Mouse (Mus musculus) brain, embryonic 14.5 days (tissue): ENCODE measurements at regions not wholly inside any gene's neighbourhood (a gene's known extent, or its start where the extent isn't known, plus 50 kb on each side); places are given as distances from the start of the nearest gene placed in this dataset.

ENCODE experiments used
- DNase-seq: peaks from one replicate; pipeline ENCODE4 v3.0.0-alpha.2; 2011; ENCODE audit warnings: low read depth
- CTCF ChIP-seq: fragments of 200-500 bp; IDR thresholded peaks from 2 replicates; pipeline ENCODE4 v1.5.1; 2012; ENCODE audit warnings: inconsistent platforms, mild to moderate bottlenecking, moderate library complexity, borderline replicate concordance; ENCODE audit not compliant: insufficient read depth, insufficient read length; ENCODE audit errors: extremely low read depth
- POLR2A ChIP-seq: fragments of 200-500 bp; IDR thresholded peaks from 2 replicates; pipeline ENCODE4 v1.6.1; 2012; ENCODE audit warnings: mild to moderate bottlenecking, inconsistent platforms, borderline replicate concordance; ENCODE audit not compliant: poor library complexity, insufficient read depth, insufficient read length, severe bottlenecking; ENCODE audit errors: extremely low read depth

DNA sequence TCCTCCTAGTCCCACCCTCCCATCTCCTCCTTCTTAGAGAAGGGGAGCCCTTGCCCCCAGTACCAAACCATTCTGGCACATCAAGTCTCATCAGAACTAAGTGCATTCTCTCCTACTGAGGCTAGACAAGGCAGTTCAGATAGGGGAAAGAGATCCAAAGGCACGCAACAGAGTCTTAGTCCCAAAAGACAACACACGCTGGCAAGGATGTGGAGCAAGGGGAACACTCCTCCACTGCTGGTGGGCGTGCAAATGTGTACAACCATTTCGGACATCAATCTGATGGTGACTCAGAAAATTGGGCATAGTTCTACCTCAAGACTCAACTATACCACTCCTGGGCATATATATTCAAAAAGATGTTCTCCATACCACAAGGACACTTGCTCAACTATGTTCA, 506.7 kb upstream of the Mgmt start:
- no peak for DNase-seq
- TF ChIP-seq POLR2A (no peak), CTCF (no peak)

DNA sequence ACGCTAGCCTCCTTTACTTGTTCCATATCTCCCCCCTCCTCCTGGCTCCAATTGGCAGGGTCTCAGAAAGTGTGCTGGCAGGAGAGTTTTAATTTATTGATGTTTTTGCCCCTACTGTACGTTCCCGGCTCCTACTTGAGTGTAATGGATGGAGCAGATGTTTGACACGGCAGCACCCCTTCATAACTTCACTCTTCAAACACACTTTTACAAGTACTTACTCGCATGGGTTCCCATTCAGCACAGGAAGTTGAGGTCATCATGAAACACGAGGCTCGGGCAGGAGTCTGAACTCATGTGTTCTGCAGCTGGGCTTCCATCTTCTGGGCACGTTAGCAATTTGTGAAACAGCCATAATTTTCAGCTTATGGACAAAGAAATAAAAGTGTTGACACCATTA, 504.3 kb upstream of the Mgmt start:
- DNase-seq = no peak
- TF ChIP-seq CTCF = no peak
- no peak for TF ChIP-seq POLR2A

DNA sequence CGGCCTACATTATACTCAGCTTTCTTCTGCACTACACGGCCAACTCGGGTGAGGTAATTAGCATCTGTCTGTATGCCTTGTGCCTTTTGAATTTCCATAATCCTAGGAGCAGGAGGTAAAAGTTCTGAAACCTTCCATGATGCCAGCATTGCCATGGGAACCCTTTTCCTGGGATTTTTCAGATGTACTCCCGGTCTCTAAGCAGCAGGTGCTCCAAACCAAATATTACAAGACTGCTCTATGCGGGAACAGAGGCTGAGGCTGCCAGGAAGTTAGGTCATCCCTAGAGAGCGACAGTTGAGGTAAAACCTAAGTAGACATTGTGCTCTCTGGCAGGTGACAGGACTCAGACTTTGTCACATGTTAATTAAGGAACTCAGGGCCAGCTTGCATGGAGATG, 501.0 kb upstream of the Mgmt start:
- peak; percentile 54 for DNase-seq
- no peak for TF ChIP-seq CTCF
- TF ChIP-seq POLR2A = no peak

DNA sequence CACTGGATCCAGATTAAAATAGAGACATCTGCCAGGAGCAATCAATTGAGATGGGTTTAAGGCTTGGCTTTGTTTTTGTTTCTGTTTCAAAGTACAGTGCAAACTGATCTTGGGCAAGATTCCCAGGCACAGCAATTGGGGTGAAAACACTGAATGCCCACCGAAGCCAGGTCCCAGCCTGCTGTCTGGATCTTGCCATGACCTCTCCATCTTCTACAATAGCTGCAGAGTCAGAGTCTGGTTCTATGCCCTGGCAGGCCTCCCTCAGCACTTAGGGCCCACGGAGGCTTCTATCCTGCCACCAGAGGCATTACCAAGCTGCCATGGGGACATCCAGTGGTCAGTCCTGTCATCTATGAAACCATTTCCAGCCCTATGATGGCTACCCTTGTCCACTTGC, 498.6 kb upstream of the Mgmt start:
- DNase-seq = peak; percentile 62
- no peak for TF ChIP-seq POLR2A
- no peak for TF ChIP-seq CTCF

DNA sequence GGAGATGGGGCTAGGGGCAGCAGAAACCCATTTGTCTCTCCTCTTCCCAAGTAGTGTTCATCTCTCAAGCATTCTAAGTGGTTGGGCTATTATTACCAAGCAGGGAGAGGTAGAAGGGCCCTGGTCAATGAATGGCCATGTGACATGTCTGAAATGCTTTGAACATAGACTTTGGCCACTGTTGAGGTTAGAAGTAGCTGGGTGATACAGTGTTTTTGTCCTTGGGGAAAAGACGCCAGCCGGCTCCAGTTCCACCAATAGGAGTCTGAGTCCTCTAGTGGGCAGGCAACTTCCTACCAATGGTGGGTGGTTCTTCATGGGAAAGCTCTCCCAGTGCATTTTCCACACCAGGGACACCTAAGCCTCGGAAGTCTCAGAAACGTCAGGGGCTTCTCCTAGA, 497.3 kb upstream of the Mgmt start:
- no peak for DNase-seq
- TF ChIP-seq CTCF = no peak
- TF ChIP-seq POLR2A = no peak

DNA sequence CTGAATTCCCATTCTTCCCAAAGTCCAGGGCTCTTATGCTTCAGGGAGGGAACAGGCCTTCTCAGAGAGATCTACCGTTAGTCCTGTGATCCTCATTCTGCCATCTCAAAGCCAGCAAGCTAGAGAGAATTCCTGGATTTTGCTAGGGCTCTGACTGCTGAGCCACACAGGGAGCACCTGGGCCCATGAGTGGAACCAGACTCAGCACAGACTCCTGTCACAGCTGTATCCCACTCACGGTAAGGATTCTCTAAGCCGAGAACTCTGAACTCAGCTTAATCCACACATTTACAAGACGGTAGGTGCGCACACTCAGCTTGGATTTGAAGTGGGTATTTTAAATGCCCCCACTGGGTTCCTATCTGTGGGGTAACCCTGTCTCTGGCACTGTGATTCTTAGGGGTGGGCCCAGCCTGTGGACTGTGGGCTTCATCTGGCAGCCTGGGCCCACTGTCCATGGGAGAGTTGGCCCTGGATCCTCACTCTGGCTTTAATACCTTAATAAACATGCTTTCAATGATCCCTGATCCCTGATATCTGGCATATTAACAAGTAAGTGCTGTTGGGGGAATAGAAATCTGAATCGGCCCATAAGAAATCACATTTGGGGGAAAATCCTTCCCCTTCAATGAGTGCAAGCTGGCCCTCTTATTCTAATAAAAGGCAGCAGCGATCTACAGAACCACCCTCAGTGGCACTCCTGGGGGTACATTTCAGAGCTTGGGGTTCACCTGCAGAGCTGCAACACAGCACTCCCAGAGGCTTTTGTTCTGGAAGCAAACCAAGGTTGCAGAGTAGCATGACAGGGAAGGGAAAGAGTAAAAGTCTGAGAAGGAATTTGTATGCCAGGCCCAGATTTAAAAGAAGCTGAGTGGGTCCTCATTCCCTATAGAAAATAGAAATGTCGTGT, 491.5 kb upstream of the Mgmt start:
- TF ChIP-seq CTCF (no peak), POLR2A (no peak)
- no peak for DNase-seq

DNA sequence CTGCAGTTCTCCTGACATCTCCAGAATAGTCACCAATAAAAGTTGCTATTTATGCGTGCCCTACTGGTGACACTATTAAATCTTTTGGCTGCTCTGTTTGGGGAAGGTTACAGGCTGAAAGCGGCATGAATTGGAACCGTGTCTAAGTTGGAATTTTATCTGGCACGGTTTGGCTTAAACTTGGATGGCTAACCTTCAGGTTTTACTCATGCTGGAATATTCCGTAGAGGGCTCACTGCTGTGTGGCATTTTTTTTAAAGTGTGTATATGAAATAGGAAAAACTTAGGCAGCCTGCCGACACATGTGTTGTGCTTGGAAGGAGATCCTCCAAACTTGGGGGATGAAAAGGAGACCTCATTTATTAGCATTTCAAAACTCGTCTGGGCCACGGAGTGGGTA, 489.0 kb upstream of the Mgmt start:
- DNase-seq = no peak
- TF ChIP-seq POLR2A (no peak), CTCF (no peak)

DNA sequence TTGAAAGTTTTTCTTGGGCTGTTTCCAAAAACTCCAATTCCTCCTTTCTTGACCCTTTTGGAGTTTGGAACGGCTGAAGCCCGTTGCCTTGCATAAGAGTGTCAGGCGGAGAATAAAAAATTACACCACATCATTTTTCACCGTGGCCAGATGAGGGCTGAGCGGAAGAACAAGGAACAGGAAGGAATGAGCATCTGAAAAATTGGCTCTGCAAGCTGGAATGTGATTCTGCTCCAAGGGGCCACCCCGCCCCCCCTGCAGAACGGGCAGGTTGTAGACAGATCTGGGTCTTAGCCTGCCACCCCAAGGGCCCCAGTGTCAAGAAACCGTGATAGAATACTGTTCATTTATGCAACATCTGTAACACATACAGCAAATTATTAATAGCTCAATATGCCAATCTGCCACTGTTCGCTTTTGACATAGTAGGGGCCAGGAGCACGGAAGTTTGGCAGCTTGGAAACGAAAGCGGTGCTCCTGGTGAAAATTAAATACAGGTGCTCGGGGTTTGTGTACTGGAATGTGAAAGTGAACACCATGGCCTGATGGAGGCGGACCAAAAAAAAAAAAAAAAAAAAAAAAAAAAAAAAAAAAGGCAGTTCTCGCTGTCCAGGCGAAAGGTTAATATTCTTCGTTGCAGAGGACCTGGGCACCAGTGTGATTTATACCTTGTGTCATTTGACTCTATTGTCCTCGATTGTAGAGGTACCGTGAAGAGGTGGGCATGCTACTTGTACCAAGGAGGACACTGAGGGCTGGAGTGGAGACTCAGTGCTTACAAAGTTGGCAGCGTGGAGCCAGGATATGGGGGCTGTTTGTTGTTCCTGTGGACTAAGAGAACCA, 487.9 kb upstream of the Mgmt start:
- no peak for TF ChIP-seq CTCF
- TF ChIP-seq POLR2A = no peak
- peak; percentile 6 for DNase-seq

DNA sequence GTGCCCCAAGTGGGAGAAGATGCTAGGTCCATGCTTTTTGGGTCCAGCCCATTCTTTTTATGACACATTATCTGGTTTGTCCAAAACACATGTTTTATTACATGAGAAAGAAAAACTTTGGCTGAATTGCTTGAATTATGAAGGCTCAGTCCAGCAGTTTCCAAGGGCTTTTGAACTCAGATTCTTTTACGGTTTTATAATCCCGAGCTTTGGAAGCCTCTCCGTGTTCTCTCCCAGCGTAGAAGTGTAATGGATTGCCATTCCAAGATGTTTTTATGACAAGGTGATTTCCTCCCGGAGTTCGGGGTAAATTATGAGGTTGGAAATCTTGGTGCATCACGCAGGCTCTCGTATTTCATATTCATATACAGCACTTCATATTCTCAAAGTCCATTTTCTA, 479.6 kb upstream of the Mgmt start:
- TF ChIP-seq CTCF (no peak), POLR2A (no peak)
- no peak for DNase-seq

DNA sequence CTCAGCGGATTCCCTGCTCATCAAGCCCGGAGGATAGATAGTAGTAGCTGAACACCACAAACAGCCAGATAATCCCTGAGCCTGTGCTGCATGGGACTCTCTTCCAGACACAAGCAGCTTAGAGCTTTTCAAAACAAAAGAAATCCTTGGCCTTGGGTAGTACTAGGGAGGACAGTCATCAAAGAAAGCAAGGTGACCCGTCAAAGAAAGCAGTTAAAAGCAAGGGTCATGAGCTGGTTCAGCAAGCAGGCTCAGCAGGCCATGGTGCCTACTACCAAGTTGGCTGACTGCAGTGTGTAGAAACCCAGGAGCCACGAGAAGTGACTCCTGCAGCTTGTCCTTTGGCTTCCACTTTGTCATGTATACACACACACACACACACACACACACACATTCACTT, 477.1 kb upstream of the Mgmt start:
- TF ChIP-seq POLR2A (no peak), CTCF (no peak)

DNA sequence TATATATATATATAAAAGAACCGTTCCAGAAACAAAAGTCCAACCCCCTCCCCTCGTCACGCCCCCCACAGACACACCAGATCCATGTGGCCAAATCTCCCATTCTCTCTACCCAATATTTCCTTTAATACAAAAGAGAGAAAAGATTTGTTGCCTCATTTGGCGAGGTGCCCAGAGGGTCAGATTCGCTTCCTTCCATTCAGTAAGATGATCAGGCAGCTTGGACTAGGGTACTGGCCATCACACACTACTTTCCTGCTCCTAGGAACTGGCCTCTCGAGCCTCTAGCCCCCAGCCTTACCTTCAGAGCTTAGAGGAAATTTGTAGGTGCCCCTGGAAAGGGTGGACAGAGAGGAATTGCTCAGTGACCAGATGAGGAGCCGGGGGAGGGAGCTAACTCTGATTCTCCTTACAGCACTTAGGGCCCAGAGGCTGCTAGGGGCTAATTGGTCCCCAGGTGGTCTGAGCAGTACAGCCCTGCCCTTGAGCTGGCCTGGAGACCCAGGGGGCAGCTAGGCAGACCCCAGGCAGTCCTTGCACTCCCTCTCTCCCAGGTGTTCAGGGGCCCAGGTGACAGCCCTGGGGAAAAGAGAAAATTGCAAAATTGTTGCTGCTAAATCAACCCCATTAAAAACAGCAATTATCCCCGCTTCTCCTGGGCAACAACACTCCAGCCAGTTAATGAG, 470.4 kb upstream of the Mgmt start:
- peak; percentile 27 for DNase-seq
- no peak for TF ChIP-seq POLR2A
- TF ChIP-seq CTCF = no peak

More for the DNA sequence above, 477.1 kb upstream of the Mgmt start:
- DNase-seq = no peak

DNA sequence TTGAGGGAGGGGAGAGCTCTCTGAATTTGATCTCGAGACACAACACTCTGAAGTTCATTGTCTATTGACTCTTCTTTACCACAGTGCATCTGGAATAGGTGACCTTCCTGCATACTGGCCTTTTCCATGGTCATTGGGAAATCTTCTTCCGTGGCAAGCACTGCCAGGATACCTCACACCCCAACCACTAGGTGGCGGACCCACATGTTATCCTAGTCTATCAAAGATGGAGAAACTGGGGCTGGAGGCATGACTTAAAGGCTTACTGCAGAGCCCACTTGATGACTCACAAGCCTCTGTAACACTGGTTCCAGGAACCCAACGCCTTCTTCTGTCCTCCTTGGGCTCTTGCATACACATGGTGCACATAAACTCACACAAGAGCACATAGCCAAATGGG, 467.2 kb upstream of the Mgmt start:
- DNase-seq = no peak
- peak; percentile 43; the same call in 1 of the 2 replicates for TF ChIP-seq CTCF
- TF ChIP-seq POLR2A = no peak
